Mouse (Mus musculus) lung, adult 2 months (tissue): ENCODE measurements around the gene Txk.

Experiments
- CTCF ChIP-seq: fragments of 200-500 bp; IDR thresholded peaks from 2 replicates; pipeline ENCODE4 v1.5.1; 2011; ENCODE audit warnings: mild to moderate bottlenecking, low read length, control low read depth; ENCODE audit not compliant: insufficient read depth
- POLR2A ChIP-seq: fragments of 200-500 bp; IDR thresholded peaks from 2 replicates; pipeline ENCODE4 v1.6.1; 2011; ENCODE audit warnings: low read depth, mild to moderate bottlenecking, control low read depth, low read length, borderline replicate concordance; ENCODE audit errors: extremely low read depth

GRCm38 (mm10) chr5:72698343-72698742 lies 54.2 kb downstream of the Txk start:
- no peak for TF ChIP-seq POLR2A
- no peak for TF ChIP-seq CTCF
